Mouse (Mus musculus) bone marrow macrophage, adult 2 months (primary cell): Measurements from ENCODE around the gene Acvrl1.

Experiments
- CTCF ChIP-seq: IDR thresholded peaks from 2 replicates; pipeline ENCODE4 v1.5.1; 2012; ENCODE audit warnings: low read depth, mild to moderate bottlenecking, low read length, moderate library complexity
- POLR2A ChIP-seq: IDR thresholded peaks from 2 replicates; pipeline ENCODE4 v1.6.1; 2012; ENCODE audit warnings: mild to moderate bottlenecking, low read depth, low read length, borderline replicate concordance

DNA sequence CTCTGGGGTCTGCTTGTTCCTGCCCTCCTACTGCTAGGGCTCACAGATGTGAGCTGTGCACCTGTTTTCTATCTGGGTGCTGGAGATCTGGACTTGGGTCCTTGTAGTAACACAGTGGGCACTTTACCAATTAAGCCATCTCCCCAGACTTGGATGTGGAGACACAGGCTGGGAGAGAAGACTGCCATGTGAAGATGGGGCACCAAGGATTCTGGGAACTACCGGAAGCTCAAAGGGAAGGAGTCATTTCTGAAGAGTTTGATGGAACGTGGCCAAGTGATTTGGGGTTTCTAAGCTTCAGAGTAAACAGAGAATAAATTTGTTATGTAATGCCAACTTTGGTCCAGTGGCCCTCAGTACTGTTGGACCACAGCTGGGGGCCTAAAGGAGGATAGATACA is 43.7 kb downstream of the Acvrl1 start:
- TF ChIP-seq CTCF (no peak), POLR2A (no peak)
